Mouse (Mus musculus): ENCODE measurements at regions not wholly inside any gene's neighbourhood (a gene's known extent, or its start where the extent isn't known, plus 50 kb on each side); places are given as distances from the start of the nearest gene placed in this dataset.

GRCm38 (mm10) chr1:133487171-133487901, 63.2 kb upstream of the Sox13 start:
- Histone ChIP-seq H3K4me3 (ENCODE audit: low read depth, low read length) (no peak overlapping the region), H3K27ac (ENCODE audit: low read depth, low read length) (no peak overlapping the region), H3K36me3 (ENCODE audit: control insufficient read depth, insufficient read depth, low read length) (no peaks in the 10 kb centered on the region), H3K4me1 (ENCODE audit: control insufficient read depth, insufficient read depth, low read length) (peaks cover 8% of the 10 kb centered on the region), H3K9ac (ENCODE audit: low read length) (no peak overlapping the region), H3K4me2 (ENCODE audit: low read depth) (no peak overlapping the region), H3K27me3 (ENCODE audit: control insufficient read depth, insufficient read depth, low read length) (no peaks in the 10 kb centered on the region), H3K9me3 (ENCODE audit: control insufficient read depth, low read length) (no peaks in the 10 kb centered on the region)
- 78% methylated on average over 8 of the region's 8 CpGs for WGBS
- ATAC-seq (ENCODE audit: insufficient read depth, low FRiP score, low TSS enrichment) (no peak), DNase-seq (ENCODE audit: low spot score) (no peak)

DNA sequence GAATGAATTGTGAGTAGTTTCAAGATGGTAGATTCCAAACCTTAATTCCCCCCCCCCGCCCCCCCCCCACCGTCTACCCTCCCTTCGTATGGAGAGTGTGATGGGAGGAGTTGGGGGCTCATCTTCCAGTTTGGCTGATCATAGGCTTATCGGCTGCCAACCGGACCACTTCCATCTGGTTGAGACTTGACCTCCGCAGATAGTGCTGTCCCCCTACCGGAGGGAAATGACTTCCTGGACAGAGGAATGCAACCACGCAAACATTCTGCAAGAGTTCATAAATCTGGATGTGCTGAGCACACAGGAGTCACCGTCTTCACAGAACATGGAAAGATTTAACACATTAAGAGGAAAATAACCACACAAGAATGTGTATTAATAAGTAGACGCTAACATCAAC, 62.2 kb upstream of the Sox13 start:
- Histone ChIP-seq H3K4me3 (ENCODE audit: low read depth, low read length) (no peak overlapping the region), H3K27me3 (ENCODE audit: control insufficient read depth, insufficient read depth, low read length) (no peaks in the 10 kb centered on the region), H3K9me3 (ENCODE audit: control insufficient read depth, low read length) (no peaks in the 10 kb centered on the region), H3K4me1 (ENCODE audit: control insufficient read depth, insufficient read depth, low read length) (no peaks in the 10 kb centered on the region), H3K9ac (ENCODE audit: low read length) (no peak overlapping the region), H3K36me3 (ENCODE audit: control insufficient read depth, insufficient read depth, low read length) (no peaks in the 10 kb centered on the region), H3K4me2 (ENCODE audit: low read depth) (no peak overlapping the region), H3K27ac (ENCODE audit: low read depth, low read length) (no peak overlapping the region)
- ATAC-seq (ENCODE audit: insufficient read depth, low FRiP score, low TSS enrichment) (no peak), DNase-seq (ENCODE audit: low spot score) (no peak)
- 58% methylated on average over 10 of the region's 10 CpGs for WGBS

- DNase-seq (ENCODE audit: low spot score), result no peak
- WGBS, result 49% methylated on average over 5 of the region's 5 CpGs
- no peaks in the 10 kb centered on the region for H3K27me3 ChIP-seq (ENCODE audit: control insufficient read depth, insufficient read depth, low read length)
- ATAC-seq (ENCODE audit: insufficient read depth, low FRiP score, low TSS enrichment), result no peak
- no peaks in the 10 kb centered on the region for H3K36me3 ChIP-seq (ENCODE audit: control insufficient read depth, insufficient read depth, low read length)
- no peak overlapping the region for H3K4me3 ChIP-seq (ENCODE audit: low read depth, low read length)
- H3K4me2 ChIP-seq (ENCODE audit: low read depth), result no peak overlapping the region
- no peaks in the 10 kb centered on the region for H3K9me3 ChIP-seq (ENCODE audit: control insufficient read depth, low read length)
- no peak overlapping the region for H3K9ac ChIP-seq (ENCODE audit: low read length)
- H3K4me1 ChIP-seq (ENCODE audit: control insufficient read depth, insufficient read depth, low read length), result no peaks in the 10 kb centered on the region
- H3K27ac ChIP-seq (ENCODE audit: low read depth, low read length), result no peak overlapping the region
Measured at GRCm38 (mm10) chr1:133482891-133483290, 58.7 kb upstream of the Sox13 start.

GRCm38 (mm10) chr1:133474546-133474945, 50.4 kb upstream of the Sox13 start:
- H3K4me3 ChIP-seq (ENCODE audit: low read depth, low read length), result no peak overlapping the region
- H3K4me2 ChIP-seq (ENCODE audit: low read depth), result no peak overlapping the region
- WGBS, result 87% methylated on average over 2 of the region's 2 CpGs
- no peak overlapping the region for H3K27ac ChIP-seq (ENCODE audit: low read depth, low read length)
- no peaks in the 10 kb centered on the region for H3K4me1 ChIP-seq (ENCODE audit: control insufficient read depth, insufficient read depth, low read length)
- no peak overlapping the region for H3K9ac ChIP-seq (ENCODE audit: low read length)
- no peaks in the 10 kb centered on the region for H3K36me3 ChIP-seq (ENCODE audit: control insufficient read depth, insufficient read depth, low read length)
- ATAC-seq (ENCODE audit: insufficient read depth, low FRiP score, low TSS enrichment), result no peak
- H3K9me3 ChIP-seq (ENCODE audit: control insufficient read depth, low read length), result no peaks in the 10 kb centered on the region
- no peak for DNase-seq (ENCODE audit: low spot score)
- no peaks in the 10 kb centered on the region for H3K27me3 ChIP-seq (ENCODE audit: control insufficient read depth, insufficient read depth, low read length)

Data from neural tube, embryonic 11.5 days (tissue).